Mouse (Mus musculus) limb, embryonic 11.5 days (tissue): Measurements from ENCODE around the gene Vpreb3. TPM values are rescaled to one million over a fixed set of nuclear protein-coding genes. Genes with fewer than 3 reads are reported as not detected.

ENCODE experiments used
- ATAC-seq: fragments of 200-750 bp; cut with Nextera tagmentation; 2 replicates; pipeline ENCODE4 v1.8.0; 2017; ENCODE audit warnings: low read depth; ENCODE audit not compliant: insufficient number of reproducible peaks, low FRiP score, low TSS enrichment
- DNase-seq: peaks from one replicate; pipeline ENCODE4 v3.0.0-alpha.2; 2015; ENCODE audit warnings: low spot score
- H3K27ac ChIP-seq: fragments of 300-500 bp; sonication (generic); replicated peaks from 2 replicates; pipeline ENCODE4 v1.5.1; 2014; ENCODE audit warnings: low read depth, mild to moderate bottlenecking, low read length
- H3K27me3 ChIP-seq: fragments of 300-500 bp; sonication (generic); 2 replicates; pipeline ENCODE4 v1.6.1; 2014; ENCODE audit warnings: mild to moderate bottlenecking, low read length, mixed read lengths; ENCODE audit not compliant: control insufficient read depth, insufficient read depth
- H3K36me3 ChIP-seq: fragments of 300-500 bp; sonication (generic); 2 replicates; pipeline ENCODE4 v1.6.1; 2014; ENCODE audit warnings: mild to moderate bottlenecking, low read length, moderate library complexity, mixed read lengths; ENCODE audit not compliant: control insufficient read depth, insufficient read depth
- H3K4me1 ChIP-seq: fragments of 300-500 bp; sonication (generic); 2 replicates; pipeline ENCODE4 v1.6.1; 2014; ENCODE audit warnings: low read length, mixed read lengths; ENCODE audit not compliant: control insufficient read depth, insufficient read depth
- H3K4me2 ChIP-seq: fragments of 300-500 bp; sonication (generic); 2 replicates; pipeline ENCODE4 v1.6.1; 2014; ENCODE audit warnings: low read depth, mild to moderate bottlenecking, moderate library complexity; ENCODE audit not compliant: severe bottlenecking
- H3K4me3 ChIP-seq: fragments of 300-500 bp; sonication (generic); 2 replicates; pipeline ENCODE4 v1.5.1; 2014; ENCODE audit warnings: low read depth, low read length
- H3K9ac ChIP-seq: fragments of 300-500 bp; sonication (generic); 2 replicates; pipeline ENCODE4 v1.6.1; 2014; ENCODE audit warnings: mild to moderate bottlenecking, low read length
- H3K9me3 ChIP-seq: fragments of 300-500 bp; sonication (generic); 2 replicates; pipeline ENCODE4 v1.6.1; 2016; ENCODE audit warnings: low read length; ENCODE audit not compliant: control insufficient read depth
- WGBS: fragments of 180-500 bp; shearing (Covaris S2); extraction: QIAGEN DNeasy Blood & Tissue Kit; methylation state at CpG from one replicate; pipeline ENCODE4 v1.1.7; 2014; 5-methylcytosine and 5-hydroxymethylcytosine counted together
- polyA plus RNA-seq: library from polyadenylated mRNA; unstranded; fragments of >200 nt; fragmentation: Nextera tagmentation; extraction: Ambion mirVana; gene quantifications from 2 replicates; pipeline ENCODE4 v1.2.1, GENCODE M21; 2014

Vpreb3 gene
- polyA plus RNA-seq, 1 experiment from 2014 or later: 0.60 TPM

DNA sequence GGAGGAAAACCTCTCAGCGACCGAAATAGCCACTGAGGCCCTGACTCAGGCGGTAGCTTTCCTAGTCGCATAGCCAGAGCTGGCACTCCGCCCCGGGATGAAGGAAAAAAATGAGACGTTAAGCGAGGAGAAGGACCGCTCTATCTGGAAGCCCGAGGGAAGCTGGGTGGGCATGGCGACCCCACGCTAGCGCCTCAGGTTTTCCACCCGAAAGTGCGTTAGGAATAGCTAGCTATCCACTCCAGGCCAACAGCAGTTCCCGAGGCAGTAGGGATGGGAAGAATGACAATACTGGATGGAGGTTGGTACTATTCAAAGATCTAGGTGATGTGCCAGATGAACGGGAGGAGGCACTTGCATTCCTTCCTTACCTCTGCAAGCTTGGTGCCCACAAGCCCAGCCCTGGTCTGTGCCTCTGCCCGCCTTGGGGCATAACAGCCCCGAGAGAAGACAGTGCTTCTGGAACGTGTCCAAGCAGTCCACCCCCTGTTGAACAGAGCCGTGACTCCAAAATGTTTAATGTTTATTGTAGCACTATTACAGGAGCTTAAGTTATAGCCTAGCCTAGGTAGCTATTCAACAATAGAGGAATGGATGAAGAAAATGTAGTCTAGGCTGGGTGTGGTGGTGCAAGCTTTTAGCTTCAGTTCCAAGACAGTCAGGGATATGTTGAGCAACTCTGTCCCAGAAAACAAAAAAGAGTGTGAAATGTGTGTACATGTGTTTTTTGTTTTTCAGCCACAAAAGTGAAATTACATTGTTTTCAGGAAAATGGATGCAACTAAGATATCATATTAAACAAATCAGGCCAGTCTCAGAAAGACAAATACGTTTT is 20.9 kb upstream of the Vpreb3 start:
- Histone ChIP-seq H3K4me1 (peaks cover 9% of the 10 kb centered on the region), H3K27me3 (no peaks in the 10 kb centered on the region), H3K36me3 (no peaks in the 10 kb centered on the region; the same call in 1 of the 2 replicates), H3K9me3 (no peaks in the 10 kb centered on the region), H3K27ac (peak overlapping the region; percentile 84; the same call in 1 of the 2 replicates), H3K9ac (peak overlapping the region; percentile 89), H3K4me3 (peak overlapping the region; percentile 66), H3K4me2 (peak overlapping the region; percentile 73)
- 5% methylated on average over 22 of the region's 22 CpGs for WGBS
- ATAC-seq: 0 out of 2 replicates have a peak, but pooled peaks have one; percentile 1
- DNase-seq: no peak

DNA sequence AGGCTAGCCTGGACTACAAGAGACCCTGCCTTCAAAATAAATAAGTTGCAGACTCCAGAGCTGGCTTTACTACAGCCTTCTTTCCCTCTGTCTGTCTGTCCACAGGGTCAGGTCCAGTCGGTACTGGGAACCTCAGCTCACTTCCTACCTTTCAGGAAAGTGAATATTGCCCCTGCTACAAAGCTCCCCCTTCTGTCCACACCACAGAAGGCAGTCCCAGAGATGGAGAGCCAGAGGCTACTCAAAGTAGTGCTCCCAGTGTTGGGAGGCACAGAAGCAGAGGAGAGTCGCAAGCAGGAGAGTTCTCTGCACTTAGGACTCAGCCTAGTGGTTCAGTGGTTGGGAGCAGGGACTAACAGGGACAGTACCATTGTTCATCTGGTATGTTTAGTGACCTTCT is 18.5 kb upstream of the Vpreb3 start:
- no peak overlapping the region for H3K27ac ChIP-seq
- peaks cover 6% of the 10 kb centered on the region for H3K4me1 ChIP-seq
- WGBS: 68% methylated on average over 2 of the region's 2 CpGs
- H3K4me3 ChIP-seq: no peak overlapping the region
- DNase-seq (no peak), ATAC-seq (no peak)
- no peaks in the 10 kb centered on the region for H3K27me3 ChIP-seq
- no peaks in the 10 kb centered on the region; the same call in 1 of the 2 replicates for H3K36me3 ChIP-seq
- H3K4me2 ChIP-seq: no peak overlapping the region
- H3K9ac ChIP-seq: no peak overlapping the region
- no peaks in the 10 kb centered on the region for H3K9me3 ChIP-seq

DNA sequence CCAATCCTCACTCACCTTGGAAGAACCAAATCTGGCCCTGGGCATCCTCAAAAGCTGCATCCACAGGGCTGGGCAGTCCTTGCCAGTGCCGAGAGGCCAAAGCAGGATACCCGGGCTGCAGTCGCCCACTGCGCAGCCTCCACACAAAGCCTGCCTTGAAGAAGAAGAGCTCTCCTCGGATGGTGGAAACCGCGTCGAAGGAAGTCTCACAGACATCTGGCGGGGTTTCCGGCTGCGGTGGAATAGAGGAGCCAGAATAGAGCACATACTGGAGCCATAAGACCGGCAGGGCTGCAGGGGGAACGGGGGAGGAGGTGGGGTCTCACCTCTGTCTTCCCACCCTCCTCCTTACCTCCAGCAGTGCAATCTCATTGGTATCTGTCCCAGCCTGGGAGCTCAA is 16.5 kb upstream of the Vpreb3 start:
- Histone ChIP-seq H3K4me3 (no peak overlapping the region), H3K9me3 (no peaks in the 10 kb centered on the region), H3K4me1 (peaks cover 6% of the 10 kb centered on the region), H3K4me2 (no peak overlapping the region), H3K27me3 (peaks cover 2% of the 10 kb centered on the region; the same call in 1 of the 2 replicates), H3K9ac (0 out of 2 replicates have a peak overlapping the region, but pooled peaks have one; percentile 12), H3K27ac (no peak overlapping the region), H3K36me3 (no peaks in the 10 kb centered on the region; the same call in 1 of the 2 replicates)
- no peak for DNase-seq
- no peak for ATAC-seq
- WGBS: 72% methylated on average over 13 of the region's 13 CpGs

DNA sequence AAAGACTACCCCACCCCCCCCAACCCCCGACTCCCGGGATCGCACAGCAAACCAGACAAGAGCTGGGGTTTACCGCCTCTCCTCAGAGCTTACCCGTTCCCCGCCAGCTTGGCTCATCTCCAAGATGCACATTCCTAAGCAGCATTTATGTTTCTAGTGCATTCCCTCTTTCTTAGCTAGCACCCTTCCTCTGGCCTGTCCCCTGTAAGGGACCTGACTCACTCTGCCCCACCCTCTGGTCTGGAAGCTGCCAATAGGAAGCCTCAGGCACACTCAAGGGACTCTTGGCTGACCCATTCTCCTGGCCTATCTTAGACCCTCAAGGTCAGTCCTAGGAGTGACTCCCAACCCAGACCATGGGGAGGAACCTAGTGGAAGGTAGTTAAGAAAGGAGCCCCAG is 12.6 kb upstream of the Vpreb3 start:
- DNase-seq (no peak), ATAC-seq (no peak)
- Histone ChIP-seq H3K36me3 (no peaks in the 10 kb centered on the region; the same call in 1 of the 2 replicates), H3K9me3 (no peaks in the 10 kb centered on the region), H3K4me1 (peaks cover 9% of the 10 kb centered on the region), H3K27me3 (peaks cover 2% of the 10 kb centered on the region; the same call in 1 of the 2 replicates), H3K27ac (no peak overlapping the region), H3K4me3 (no peak overlapping the region), H3K4me2 (no peak overlapping the region), H3K9ac (no peak overlapping the region)
- WGBS: 31% methylated on average over 6 of the region's 6 CpGs

DNA sequence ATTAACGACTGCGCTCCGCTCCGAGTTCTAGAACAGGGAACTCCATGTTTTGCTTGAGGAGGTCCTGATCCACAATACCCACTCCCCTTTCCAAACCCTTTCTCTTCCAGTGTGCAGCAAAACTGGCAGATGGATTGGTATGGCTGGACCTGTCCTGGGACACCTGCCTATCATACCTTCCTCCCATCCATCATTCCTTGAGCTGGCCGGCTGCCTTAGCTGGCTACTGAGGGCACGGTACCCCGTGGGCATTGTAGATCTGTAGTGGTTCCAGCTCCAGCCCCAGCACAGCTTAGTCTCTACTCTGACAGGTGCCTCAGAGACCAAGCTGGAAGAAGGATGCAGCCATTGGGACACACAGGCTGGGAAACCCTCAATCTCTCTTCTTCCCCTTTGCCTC is 11.5 kb upstream of the Vpreb3 start:
- peak overlapping the region; percentile 92 for H3K9ac ChIP-seq
- 32% methylated on average over 7 of the region's 7 CpGs for WGBS

DNA sequence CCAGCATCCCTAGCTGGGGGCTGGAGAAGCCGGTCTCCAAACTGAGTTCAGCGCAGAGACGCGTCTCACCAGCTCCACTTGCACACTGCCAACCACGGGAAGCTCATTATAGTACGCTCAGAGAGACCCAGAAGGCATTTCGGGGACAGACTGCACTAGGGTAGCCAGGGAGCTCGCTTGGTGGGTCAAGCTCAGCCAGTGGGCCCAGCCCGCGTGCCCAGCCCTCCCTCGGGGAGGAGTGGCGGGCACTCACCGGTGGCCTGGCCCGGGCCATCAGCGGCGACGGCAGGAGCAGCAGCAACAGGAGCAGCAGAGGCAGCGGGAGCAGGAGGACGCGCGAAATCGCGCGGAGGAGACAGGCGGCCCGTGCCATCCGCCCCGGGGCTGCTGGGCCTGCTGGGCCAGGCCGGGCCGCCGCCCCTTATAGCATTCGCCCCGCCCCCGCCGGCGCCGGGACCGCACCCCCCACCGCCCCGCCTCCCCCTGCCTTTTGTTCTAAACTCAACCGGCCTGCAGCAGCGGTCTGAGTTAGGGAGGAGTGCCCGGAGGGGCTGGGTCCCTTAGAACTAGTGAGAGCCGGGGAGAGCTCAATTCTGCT is 10.7 kb upstream of the Vpreb3 start:
- Histone ChIP-seq H3K4me2 (peak overlapping the region; percentile 86), H3K9ac (peak overlapping the region; percentile 92), H3K36me3 (no peaks in the 10 kb centered on the region), H3K27ac (no peak overlapping the region), H3K4me3 (peak overlapping the region; percentile 67), H3K9me3 (no peaks in the 10 kb centered on the region), H3K4me1 (peaks cover 12% of the 10 kb centered on the region), H3K27me3 (peaks cover 16% of the 10 kb centered on the region)
- ATAC-seq (peak; percentile 64), DNase-seq (peak; percentile 80)
- under 1% methylated on average over 43 of the region's 44 CpGs for WGBS

More for the DNA sequence above, 11.5 kb upstream of the Vpreb3 start:
- DNase-seq (no peak), ATAC-seq (no peak)
- H3K27ac ChIP-seq: no peak overlapping the region
- no peaks in the 10 kb centered on the region for H3K9me3 ChIP-seq
- H3K4me2 ChIP-seq: peak overlapping the region; percentile 86
- H3K4me1 ChIP-seq: peaks cover 12% of the 10 kb centered on the region
- H3K27me3 ChIP-seq: peaks cover 8% of the 10 kb centered on the region; the same call in 1 of the 2 replicates
- H3K4me3 ChIP-seq: peak overlapping the region; percentile 67
- H3K36me3 ChIP-seq: no peaks in the 10 kb centered on the region; the same call in 1 of the 2 replicates

DNA sequence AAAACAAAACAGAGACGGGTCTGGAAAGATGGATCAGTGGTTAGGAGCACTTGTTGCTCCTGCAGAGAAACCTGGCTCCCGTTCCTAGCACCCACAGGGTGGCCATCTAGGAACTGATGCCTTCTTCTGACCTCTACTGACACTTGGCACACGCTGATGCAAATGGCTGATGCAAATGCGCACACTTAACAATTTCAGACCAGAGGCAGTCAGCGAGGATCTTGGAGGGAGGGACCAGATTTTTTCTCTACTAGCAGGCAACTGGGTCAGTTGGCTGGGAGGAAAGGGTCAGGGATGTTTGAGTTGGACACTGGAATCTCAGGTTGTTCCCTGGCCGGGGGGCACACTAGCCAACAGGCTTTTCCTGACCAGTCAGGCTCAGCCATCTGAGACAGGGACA is 10.0 kb upstream of the Vpreb3 start, which contains the start of gene Chchd10:
Chchd10 (plus strand) TSS at position 240 of the 400 bp plus-strand sequence.
- H3K27me3 ChIP-seq: peaks cover 21% of the 10 kb centered on the region
- H3K4me1 ChIP-seq: peaks cover 12% of the 10 kb centered on the region
- DNase-seq (no peak), ATAC-seq (no peak)
- H3K4me3 ChIP-seq: peak within 1 kb of the TSS; percentile 67
- no peaks in the 10 kb centered on the region for H3K9me3 ChIP-seq
- no peaks in the 10 kb centered on the region for H3K36me3 ChIP-seq
- WGBS: 33% methylated on average over 6 of the region's 6 CpGs
- H3K4me2 ChIP-seq: peak within 1 kb of the TSS; percentile 86
- H3K27ac ChIP-seq: no peak within 1 kb of the TSS
- peak within 1 kb of the TSS; percentile 92 for H3K9ac ChIP-seq

DNA sequence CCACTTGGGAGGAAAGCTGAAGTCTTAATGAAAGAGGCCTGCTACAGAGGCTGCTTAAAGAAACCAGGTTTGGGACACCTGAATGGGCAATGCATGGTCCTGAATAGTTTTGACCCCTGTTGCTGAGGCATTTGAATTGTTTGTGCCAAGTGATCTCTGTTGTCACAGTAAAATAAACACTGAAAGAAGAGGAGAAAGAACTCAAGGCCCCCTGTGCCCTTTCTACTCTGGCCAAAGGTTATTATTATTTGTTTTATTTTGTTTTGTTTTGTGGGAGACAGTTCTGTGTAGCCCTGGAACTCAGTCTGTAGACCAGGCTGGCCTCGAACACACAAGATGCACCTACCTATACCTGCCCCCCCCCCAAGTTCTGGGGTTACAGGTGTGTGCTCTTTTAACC is 7.9 kb upstream of the Vpreb3 start:
- peak overlapping the region; percentile 89 for H3K4me2 ChIP-seq
- no peak for ATAC-seq
- H3K4me1 ChIP-seq: peaks cover 12% of the 10 kb centered on the region
- no peak overlapping the region for H3K9ac ChIP-seq
- no peak for DNase-seq
- no peak overlapping the region for H3K27ac ChIP-seq
- H3K4me3 ChIP-seq: no peak overlapping the region
- no peaks in the 10 kb centered on the region for H3K36me3 ChIP-seq
- peaks cover 26% of the 10 kb centered on the region for H3K27me3 ChIP-seq
- no peaks in the 10 kb centered on the region for H3K9me3 ChIP-seq
- WGBS: 82% methylated on average over 1 of the region's 1 CpGs
